Mouse (Mus musculus) kidney, adult 18-20 months (tissue): ENCODE results near the gene Parvb.

Experiments
- DNase-seq: peaks from one replicate; pipeline ENCODE4 v3.0.0; 2021

Parvb gene

GRCm38 (mm10) chr15:84328870-84329269, 97.0 kb downstream of the Parvb start:
- no peak for DNase-seq

GRCm38 (mm10) chr15:84329940-84330339, 98.1 kb downstream of the Parvb start:
- DNase-seq: peak; percentile 24

GRCm38 (mm10) chr15:84331066-84331612, 99.3 kb downstream of the Parvb start:
- DNase-seq: no peak

DNA sequence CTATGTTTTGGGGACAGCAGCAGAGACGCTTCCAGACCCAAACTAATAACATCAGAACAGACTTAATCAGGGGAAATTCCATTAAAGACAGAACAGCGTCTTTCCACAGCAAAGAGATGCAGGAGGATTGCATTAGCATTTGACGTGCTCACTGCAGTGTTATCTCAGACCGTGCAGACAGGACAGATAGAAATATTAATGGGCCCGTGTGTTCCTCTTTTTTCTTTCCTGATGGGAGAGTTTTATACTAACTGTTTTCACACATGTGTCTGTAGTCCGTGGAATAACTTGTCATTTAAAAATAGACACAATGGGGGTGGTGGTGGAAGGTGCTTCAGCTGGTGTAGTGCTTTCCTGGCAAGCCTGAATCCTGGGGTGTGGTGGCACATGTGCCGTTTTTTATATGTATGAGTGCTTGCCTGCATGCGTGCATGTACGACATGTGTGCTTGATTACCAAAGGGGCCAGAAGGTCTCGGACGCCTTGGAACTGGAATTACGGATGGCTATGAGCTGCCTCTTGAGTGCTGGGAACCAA, 104.5 kb downstream of the Parvb start:
- no peak for DNase-seq

- DNase-seq: no peak
These were observed 105.8 kb downstream of the Parvb start for GRCm38 (mm10) chr15:84337599-84337998.

DNA sequence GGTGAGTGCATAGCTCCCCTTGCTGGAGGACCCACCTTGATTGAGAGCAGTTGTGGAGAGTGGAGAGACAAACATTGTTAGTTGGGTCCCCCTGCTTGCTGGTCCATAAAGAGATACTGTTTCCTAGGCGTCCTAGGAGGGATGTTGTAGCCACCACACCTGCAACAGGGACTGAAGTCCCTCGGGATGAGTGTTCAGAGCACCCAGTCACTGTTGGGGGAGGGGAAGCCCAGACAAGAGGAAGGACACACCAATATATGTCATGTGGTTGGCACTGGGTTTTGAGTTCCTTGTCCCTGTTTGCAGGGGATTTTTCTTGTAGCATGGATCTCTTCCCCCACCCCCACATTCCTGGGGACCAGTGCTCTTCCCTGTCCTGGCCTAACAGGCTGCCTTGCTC, 109.1 kb downstream of the Parvb start:
- DNase-seq: no peak

GRCm38 (mm10) chr15:84348769-84349168, 116.9 kb downstream of the Parvb start:
- no peak for DNase-seq

GRCm38 (mm10) chr15:84349915-84350738, 118.3 kb downstream of the Parvb start:
- DNase-seq: no peak

DNA sequence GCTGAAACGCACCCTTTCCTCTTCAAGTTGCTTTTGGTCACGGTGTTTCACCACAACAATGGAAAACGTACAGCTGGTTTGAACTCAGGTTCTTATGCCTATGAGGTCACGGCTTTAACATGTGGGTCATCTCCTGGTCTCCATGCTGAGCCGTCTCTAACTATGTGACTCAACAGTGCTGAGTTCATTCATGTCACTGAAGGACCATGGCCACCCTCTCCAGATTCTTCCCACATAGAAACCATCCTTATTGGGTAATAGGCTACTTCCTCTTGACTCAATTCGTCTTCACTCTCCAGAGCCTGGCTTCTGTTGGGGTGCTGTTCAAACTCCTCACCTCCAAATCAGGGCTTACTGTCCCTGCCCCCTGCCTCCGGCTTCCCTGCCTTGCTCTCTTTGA, 119.5 kb downstream of the Parvb start:
- no peak for DNase-seq

GRCm38 (mm10) chr15:84351915-84352844, 120.3 kb downstream of the Parvb start:
- no peak for DNase-seq

DNA sequence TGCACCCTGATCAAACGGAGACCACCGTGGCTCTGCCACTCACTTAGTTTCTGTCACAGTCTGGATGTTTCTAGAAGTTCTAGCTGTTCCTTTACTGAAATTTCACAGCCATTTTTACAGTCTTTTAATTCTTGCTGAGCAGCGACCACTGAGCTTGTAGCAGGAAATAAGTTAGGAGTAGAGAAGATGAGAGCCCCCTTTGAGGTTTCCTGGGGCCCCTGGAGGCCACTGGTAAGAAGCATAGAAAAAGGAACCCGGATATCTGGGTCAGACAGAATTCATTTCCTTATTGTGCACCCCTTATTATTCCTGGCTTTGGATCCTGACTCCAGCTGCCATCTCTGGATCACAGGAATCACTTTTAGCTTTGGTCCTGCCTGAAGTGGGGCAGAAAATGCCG, 123.2 kb downstream of the Parvb start:
- DNase-seq: no peak

DNA sequence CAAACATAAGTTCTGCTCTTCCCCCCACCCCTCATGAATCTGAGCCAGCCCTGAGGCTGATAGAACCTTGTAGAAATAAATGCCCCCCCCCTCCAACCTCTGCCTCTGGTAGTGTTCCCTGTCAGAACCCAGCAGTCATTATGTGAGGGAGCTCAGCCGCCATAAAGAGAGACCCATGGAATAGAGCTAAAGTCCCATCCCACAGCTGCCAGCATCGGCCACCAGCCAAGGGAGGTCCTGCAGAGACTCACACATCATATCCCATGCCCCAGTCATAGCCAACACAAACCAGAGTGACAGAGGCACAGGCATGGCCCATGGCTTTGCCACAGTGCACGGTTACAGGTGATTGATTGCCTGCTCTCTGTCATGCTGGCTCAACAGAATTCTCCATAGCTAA, 132.9 kb downstream of the Parvb start:
- DNase-seq: no peak
